Mouse (Mus musculus): ENCODE results near the gene Rsbn1l.

GRCm38 (mm10) chr5:20918967-20919366 lies 37.2 kb downstream of the Rsbn1l start:
- no peak for TF ChIP-seq TAL1 (IDR thresholded peaks at IDR 0.05; ENCODE audit: low read length)
- no peak for TF ChIP-seq GATA1 (IDR thresholded peaks at IDR 0.05; ENCODE audit: low read length)
